Mouse (Mus musculus) erythroblast, adult 5-6 weeks (primary cell): ENCODE measurements around the gene Med7. TPM values are rescaled to one million over a fixed set of nuclear protein-coding genes. Genes with fewer than 3 reads are reported as not detected.

ENCODE experiments used
- ATAC-seq: replicated peaks from 2 replicates; pipeline ENCODE4 v1.8.0; 2016; ENCODE audit warnings: moderate number of reproducible peaks, mild to moderate bottlenecking, moderate TSS enrichment, inconsistent platforms; ENCODE audit not compliant: poor library complexity, low FRiP score, severe bottlenecking
- total RNA-seq, 2 experiments: library from RNA; stranded (forward) in 1 of 2; stranded (reverse) in 1 of 2; fragments of 150-400 nt in 1 of 2; fragments of 200-764, 138-1000 nt in 1 of 2; gene quantifications; 2 replicates each; pipeline versions ENCODE4 v1.2.3 to v1.2.4; 2015 to 2017; ENCODE audit warnings: low replicate concordance in 2 of 2

The Med7 gene
- total RNA-seq (2015; ENCODE audit: low replicate concordance) = 62.1 and 110 TPM in 2 replicates
- total RNA-seq (2017; ENCODE audit: low replicate concordance) = 35.3 and 40.0 TPM in 2 replicates

- ATAC-seq = peak; percentile 93
These were observed at the start of gene Med7 for GRCm38 (mm10) chr11:46436760-46437458. Gene Med7, plus strand, starts transcription at chr11:46436925.

- ATAC-seq = no peak
These were observed 49.7 kb upstream of the Med7 start for GRCm38 (mm10) chr11:46387061-46387460.

- ATAC-seq = no peak
These were observed 48.3 kb upstream of the Med7 start for GRCm38 (mm10) chr11:46388438-46388837.

GRCm38 (mm10) chr11:46389336-46390117, 47.2 kb upstream of the Med7 start, which contains the start of gene Itk:
Gene Itk, minus strand, starts transcription at chr11:46389515.
- ATAC-seq = no peak

DNA sequence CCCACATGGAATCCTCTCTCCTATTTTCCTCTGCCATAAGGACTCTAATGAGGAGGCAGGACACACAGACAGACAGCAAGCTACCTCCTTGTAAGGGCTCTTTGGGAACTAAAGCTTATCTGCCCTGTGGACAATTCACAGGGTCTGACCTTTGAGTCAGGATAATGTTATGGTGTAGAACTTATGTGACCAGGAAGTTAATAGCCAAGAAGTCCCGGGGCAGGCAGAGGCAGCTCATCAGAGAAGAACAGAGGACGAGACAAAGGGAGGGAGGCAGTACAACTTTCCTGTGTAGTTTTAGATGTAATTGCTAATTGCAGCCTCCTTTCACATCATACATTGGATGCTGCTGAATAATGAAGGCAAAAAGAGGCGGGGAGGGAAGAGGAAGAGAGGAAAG, 46.1 kb upstream of the Med7 start:
- ATAC-seq = no peak

GRCm38 (mm10) chr11:46392890-46393289, 43.8 kb upstream of the Med7 start:
- no peak for ATAC-seq

GRCm38 (mm10) chr11:46393413-46393812, 43.3 kb upstream of the Med7 start:
- ATAC-seq = no peak

GRCm38 (mm10) chr11:46395088-46395487, 41.6 kb upstream of the Med7 start:
- no peak for ATAC-seq

- no peak for ATAC-seq
These were observed 41.0 kb upstream of the Med7 start for GRCm38 (mm10) chr11:46395698-46396097.

GRCm38 (mm10) chr11:46396167-46396859, 40.4 kb upstream of the Med7 start, which contains the start of gene Fam71b:
Gene Fam71b, plus strand, starts transcription at chr11:46396559.
- ATAC-seq = no peak

DNA sequence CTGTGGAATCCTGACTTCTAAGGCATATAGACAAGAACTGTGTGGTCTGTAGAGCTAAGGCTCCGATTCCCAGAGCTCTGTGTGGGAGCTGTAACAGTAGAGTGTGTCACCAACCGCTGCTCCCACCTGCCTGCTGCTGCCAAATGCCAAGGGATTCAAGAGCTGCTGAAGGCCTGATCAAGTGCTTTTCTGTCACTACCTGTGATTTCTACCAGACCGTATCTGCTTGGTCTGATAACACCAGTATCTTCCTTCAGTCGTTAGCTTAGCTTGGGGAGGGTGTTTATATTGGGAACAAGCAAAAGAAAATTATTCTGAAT, 39.9 kb upstream of the Med7 start:
- no peak for ATAC-seq

DNA sequence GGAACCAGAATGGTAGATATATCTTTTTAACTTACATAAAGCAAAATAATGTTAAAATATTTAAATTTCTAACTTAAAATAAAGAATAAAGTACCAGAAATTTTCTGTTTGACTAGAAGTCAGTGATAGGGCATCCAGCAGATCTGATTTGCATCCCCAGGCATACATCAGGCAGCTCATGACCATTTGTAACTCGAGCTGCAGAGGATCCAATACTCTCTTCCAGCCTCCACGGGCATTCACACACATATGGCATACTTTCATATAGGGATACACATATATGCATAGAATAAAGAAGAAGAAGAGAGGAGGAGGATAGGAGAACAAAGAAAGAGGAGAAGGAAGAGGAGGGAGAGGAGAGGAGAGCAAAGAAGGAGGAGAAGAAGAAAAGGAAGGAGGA, 38.8 kb upstream of the Med7 start:
- no peak for ATAC-seq

GRCm38 (mm10) chr11:46398473-46398872, 38.3 kb upstream of the Med7 start:
- no peak for ATAC-seq

GRCm38 (mm10) chr11:46398933-46399383, 37.8 kb upstream of the Med7 start:
- no peak for ATAC-seq

GRCm38 (mm10) chr11:46401555-46401954, 35.2 kb upstream of the Med7 start:
- no peak for ATAC-seq

GRCm38 (mm10) chr11:46404986-46405385, 31.7 kb upstream of the Med7 start:
- no peak for ATAC-seq

- no peak for ATAC-seq
These were observed 30.0 kb upstream of the Med7 start for GRCm38 (mm10) chr11:46406721-46407120.

GRCm38 (mm10) chr11:46410018-46410563, 26.6 kb upstream of the Med7 start:
- ATAC-seq = peak; percentile 55; the same call in 1 of the 2 replicates

DNA sequence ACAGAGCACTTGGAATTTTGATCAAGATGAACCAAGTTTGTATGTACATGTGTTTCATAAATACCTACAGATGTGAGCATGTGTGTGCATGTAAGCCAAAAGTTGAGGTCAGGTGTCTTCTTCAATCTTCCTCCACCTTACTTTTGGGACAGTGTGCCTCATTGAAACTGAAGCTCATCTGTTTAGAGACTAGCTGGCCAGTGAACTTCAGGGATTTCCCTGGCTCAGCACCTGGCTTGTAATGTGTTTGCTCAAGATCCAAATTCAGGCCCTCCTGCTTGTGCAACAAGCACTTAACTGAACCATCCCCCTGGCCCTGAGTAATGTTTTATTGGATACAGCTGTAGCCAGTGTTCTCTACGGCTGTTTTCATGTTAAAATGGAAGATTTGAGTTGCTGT, 18.3 kb upstream of the Med7 start:
- no peak for ATAC-seq

GRCm38 (mm10) chr11:46418860-46419259, 17.9 kb upstream of the Med7 start:
- no peak for ATAC-seq
